Mouse (Mus musculus) c-Kit-positive CD71-positive TER-119-negative erythroid progenitor cells, embryonic 14.5 days (primary cell): Measurements from ENCODE around the gene Ubxn6.
A peak's percentile ranks its signal among the peaks of the same experiment; 100 is the strongest.
"Not testable (repeated sequence)": the region's sequence is repeated elsewhere in the genome, so short reads cannot be mapped to it uniquely, and the experiment has no call there.

Experiments used
- DNase-seq: peaks from one replicate; pipeline ENCODE4 v3.0.0-alpha.2; 2013; ENCODE audit warnings: low read depth

The Ubxn6 gene

GRCm38 (mm10) chr17:56074827-56075208, at the start of gene Ubxn6:
TSS of gene Ubxn6 (minus strand) at chr17:56075028.
- DNase-seq: peak; percentile 92

- no peak for DNase-seq
These were observed 49.0 kb upstream of the Ubxn6 start for GRCm38 (mm10) chr17:56123681-56124340.

- DNase-seq: no peak
These were observed 48.3 kb upstream of the Ubxn6 start for GRCm38 (mm10) chr17:56123161-56123560.

- no peak for DNase-seq
These were observed 47.0 kb upstream of the Ubxn6 start, which contains the start of gene Lrg1 for GRCm38 (mm10) chr17:56121826-56122225. TSS of gene Lrg1 (minus strand) at chr17:56122001.

- no peak for DNase-seq
These were observed 45.4 kb upstream of the Ubxn6 start for GRCm38 (mm10) chr17:56119981-56120880.

GRCm38 (mm10) chr17:56119431-56119830, 44.6 kb upstream of the Ubxn6 start:
- DNase-seq: no peak

- no peak for DNase-seq
These were observed 42.5 kb upstream of the Ubxn6 start, which contains the start of gene Plin5 for GRCm38 (mm10) chr17:56117251-56117710. TSS of gene Plin5 (minus strand) at chr17:56117596.

GRCm38 (mm10) chr17:56116193-56116592, 41.4 kb upstream of the Ubxn6 start:
- no peak for DNase-seq

GRCm38 (mm10) chr17:56112743-56113142, 37.9 kb upstream of the Ubxn6 start:
- no peak for DNase-seq

GRCm38 (mm10) chr17:56111864-56112263, 37.0 kb upstream of the Ubxn6 start:
- DNase-seq: peak; percentile 60

GRCm38 (mm10) chr17:56111021-56111420, 36.2 kb upstream of the Ubxn6 start:
- DNase-seq: no peak

GRCm38 (mm10) chr17:56110571-56110970, 35.7 kb upstream of the Ubxn6 start:
- DNase-seq: no peak

GRCm38 (mm10) chr17:56109219-56110051, 34.6 kb upstream of the Ubxn6 start, which contains the start of gene Plin4:
TSS of gene Plin4 (minus strand) at chr17:56109803.
- no peak for DNase-seq

GRCm38 (mm10) chr17:56108334-56109044, 33.7 kb upstream of the Ubxn6 start:
- no peak for DNase-seq

- no peak for DNase-seq
These were observed 32.9 kb upstream of the Ubxn6 start for GRCm38 (mm10) chr17:56107736-56108135.

- no peak for DNase-seq
These were observed 32.2 kb upstream of the Ubxn6 start for GRCm38 (mm10) chr17:56106981-56107380.

GRCm38 (mm10) chr17:56106436-56106835, 31.6 kb upstream of the Ubxn6 start:
- not testable (repeated sequence) for DNase-seq

GRCm38 (mm10) chr17:56104821-56105220, 30.0 kb upstream of the Ubxn6 start:
- not testable (repeated sequence) for DNase-seq

- DNase-seq: no peak
These were observed 28.8 kb upstream of the Ubxn6 start for GRCm38 (mm10) chr17:56103465-56104285.

- DNase-seq: no peak
These were observed 28.1 kb upstream of the Ubxn6 start for GRCm38 (mm10) chr17:56102927-56103326.
